Mouse (Mus musculus) megakaryocyte, embryonic 14.5 days (primary cell): ENCODE data around the gene Rxfp4.

Experiments used
- FLI1 ChIP-seq: IDR thresholded peaks from 2 replicates; pipeline ENCODE4 v1.6.1; 2012; ENCODE audit warnings: low read length, inconsistent platforms, mixed read lengths
- GATA1 ChIP-seq: IDR thresholded peaks from 3 replicates; pipeline ENCODE4 v1.6.1; 2012; ENCODE audit warnings: mixed read lengths, low read length, inconsistent platforms, borderline replicate concordance

- TF ChIP-seq GATA1: no peak
- no peak for TF ChIP-seq FLI1
These were observed 34.7 kb downstream of the Rxfp4 start for GRCm38 (mm10) chr3:88618074-88618871.
